Mouse (Mus musculus) G1E (cell line): ENCODE results near the gene Cysltr2. TPM values are rescaled to one million over a fixed set of nuclear protein-coding genes. Genes with fewer than 3 reads are reported as not detected.

Experiments used
- ATAC-seq: 2 replicates; pipeline ENCODE4 v1.8.0; 2016; ENCODE audit warnings: mild to moderate bottlenecking; ENCODE audit not compliant: insufficient number of reproducible peaks, poor library complexity, low FRiP score, severe bottlenecking; ENCODE audit errors: extremely low read depth
- DNase-seq: peaks from one replicate; pipeline ENCODE4 v3.0.0; 2012; ENCODE audit warnings: low spot score
- H3K27me3 ChIP-seq: 2 replicates; pipeline ENCODE4 v1.6.1; 2012; ENCODE audit warnings: mild to moderate bottlenecking, low read length, inconsistent platforms; ENCODE audit not compliant: insufficient read depth
- H3K36me3 ChIP-seq: replicated peaks from 2 replicates; pipeline ENCODE3; 2012; ENCODE audit warnings: mild to moderate bottlenecking, inconsistent platforms
- H3K4me1 ChIP-seq: 2 replicates; pipeline ENCODE4 v1.6.1; 2012; ENCODE audit warnings: low read depth, low read length, inconsistent platforms, mixed read lengths; ENCODE audit not compliant: insufficient read depth
- H3K4me3 ChIP-seq: 2 replicates; pipeline ENCODE4 v1.5.1; 2012; ENCODE audit warnings: low read depth, mild to moderate bottlenecking, inconsistent platforms, low read length, moderate library complexity, mixed read lengths
- H3K9me3 ChIP-seq: replicated peaks from 2 replicates; pipeline ENCODE4 v1.6.1; 2012; ENCODE audit warnings: inconsistent platforms
- CTCF ChIP-seq: IDR thresholded peaks from 2 replicates; pipeline ENCODE4 v1.5.1; 2012; ENCODE audit warnings: low read depth, low read length, inconsistent platforms, mixed read lengths
- GATA1 ChIP-seq: IDR thresholded peaks from 2 replicates; pipeline ENCODE4 v1.6.1; 2012; ENCODE audit warnings: borderline replicate concordance, low read length, inconsistent platforms, mixed read lengths
- GATA2 ChIP-seq: IDR thresholded peaks from 2 replicates; pipeline ENCODE4 v1.6.1; 2012; ENCODE audit warnings: low read depth, low read length, inconsistent platforms, borderline replicate concordance
- POLR2AphosphoS5 ChIP-seq: IDR thresholded peaks from 2 replicates; pipeline ENCODE4 v1.6.1; 2012; ENCODE audit warnings: low read depth, low read length, inconsistent platforms; ENCODE audit not compliant: insufficient replicate concordance
- TAL1 ChIP-seq: conservative IDR thresholded peaks from 2 replicates; pipeline ENCODE4 v1.6.1; 2012; ENCODE audit warnings: low read depth, low read length, inconsistent platforms, mixed read lengths
- polyA plus RNA-seq: library from polyadenylated mRNA; stranded (reverse); fragments of >175 nt; gene quantifications from 2 replicates; pipeline ENCODE4 v1.2.3, GENCODE M21; 2012
- total RNA-seq, 2 experiments: library from RNA; stranded (forward) in 1 of 2; stranded (reverse) in 1 of 2; fragments of 200-1000 nt in 1 of 2; fragments of >200 nt in 1 of 2; fragmentation: Nextera tagmentation in 1 of 2; gene quantifications; 2 replicates each; pipeline ENCODE4 v1.2.3; 2014 to 2017

Gene Cysltr2
- total and polyA plus RNA-seq, 3 experiments: 0.16 TPM; not detected in 2

- ATAC-seq: no peak
- Histone ChIP-seq H3K4me1 (no peaks in the 10 kb centered on the region), H3K9me3 (no peaks in the 10 kb centered on the region), H3K27me3 (no peaks in the 10 kb centered on the region; the same call in 1 of the 2 replicates), H3K4me3 (no peak overlapping the region), H3K36me3 (no peaks in the 10 kb centered on the region)
- no peak for TF ChIP-seq GATA1
- no peak for TF ChIP-seq CTCF
- no peak for TF ChIP-seq POLR2AphosphoS5
- no peak for TF ChIP-seq GATA2
- TF ChIP-seq TAL1: no peak
- no peak for DNase-seq
Measured at GRCm38 (mm10) chr14:73041689-73042088, 7.2 kb downstream of the Cysltr2 start.

GRCm38 (mm10) chr14:73033290-73033689, 15.6 kb downstream of the Cysltr2 start:
- Histone ChIP-seq H3K9me3 (no peaks in the 10 kb centered on the region), H3K4me1 (no peaks in the 10 kb centered on the region), H3K27me3 (0 out of 2 replicates have a peak, but pooled peaks cover 2% of the 10 kb centered on the region), H3K4me3 (no peak overlapping the region), H3K36me3 (no peaks in the 10 kb centered on the region)
- no peak for ATAC-seq
- TF ChIP-seq GATA1 (no peak), POLR2AphosphoS5 (no peak), GATA2 (no peak), TAL1 (no peak), CTCF (no peak)
- no peak for DNase-seq

- no peak overlapping the region for H3K4me3 ChIP-seq
- H3K9me3 ChIP-seq: no peaks in the 10 kb centered on the region
- DNase-seq (no peak), ATAC-seq (no peak)
- no peaks in the 10 kb centered on the region for H3K4me1 ChIP-seq
- TF ChIP-seq GATA1 (no peak), GATA2 (no peak), POLR2AphosphoS5 (no peak), CTCF (no peak), TAL1 (no peak)
- H3K36me3 ChIP-seq: no peaks in the 10 kb centered on the region
- 0 out of 2 replicates have a peak, but pooled peaks cover 2% of the 10 kb centered on the region for H3K27me3 ChIP-seq
Measured at GRCm38 (mm10) chr14:73031218-73031617, 17.7 kb downstream of the Cysltr2 start.

- ATAC-seq (no peak), DNase-seq (no peak)
- Histone ChIP-seq H3K36me3 (no peaks in the 10 kb centered on the region), H3K4me3 (no peak overlapping the region), H3K4me1 (no peaks in the 10 kb centered on the region), H3K27me3 (no peaks in the 10 kb centered on the region; the same call in 1 of the 2 replicates), H3K9me3 (no peaks in the 10 kb centered on the region)
- TF ChIP-seq CTCF: no peak
- TF ChIP-seq GATA2: no peak
- TF ChIP-seq POLR2AphosphoS5: no peak
- no peak for TF ChIP-seq GATA1
- TF ChIP-seq TAL1: no peak
Measured at GRCm38 (mm10) chr14:73017272-73017671, 31.6 kb downstream of the Cysltr2 start.

- no peaks in the 10 kb centered on the region for H3K4me1 ChIP-seq
- TF ChIP-seq CTCF: no peak
- DNase-seq (no peak), ATAC-seq (no peak)
- no peak overlapping the region for H3K4me3 ChIP-seq
- no peaks in the 10 kb centered on the region for H3K36me3 ChIP-seq
- H3K9me3 ChIP-seq: no peaks in the 10 kb centered on the region
- no peaks in the 10 kb centered on the region for H3K27me3 ChIP-seq
Measured at GRCm38 (mm10) chr14:73015386-73015785, 33.5 kb downstream of the Cysltr2 start.

GRCm38 (mm10) chr14:73013723-73014544, 35.0 kb downstream of the Cysltr2 start:
- no peaks in the 10 kb centered on the region for H3K9me3 ChIP-seq
- H3K4me3 ChIP-seq: no peak overlapping the region
- H3K36me3 ChIP-seq: no peaks in the 10 kb centered on the region
- H3K4me1 ChIP-seq: no peaks in the 10 kb centered on the region
- no peak for ATAC-seq
- DNase-seq: no peak
- TF ChIP-seq POLR2AphosphoS5: no peak
- no peak for TF ChIP-seq GATA1
- TF ChIP-seq CTCF: no peak
- TF ChIP-seq TAL1: no peak
- no peak for TF ChIP-seq GATA2
- H3K27me3 ChIP-seq: no peaks in the 10 kb centered on the region

- DNase-seq (no peak), ATAC-seq (no peak)
- no peaks in the 10 kb centered on the region for H3K36me3 ChIP-seq
- no peaks in the 10 kb centered on the region for H3K4me1 ChIP-seq
- H3K4me3 ChIP-seq: no peak overlapping the region
- TF ChIP-seq GATA1 (no peak), TAL1 (no peak), POLR2AphosphoS5 (no peak), GATA2 (no peak), CTCF (no peak)
- H3K27me3 ChIP-seq: no peaks in the 10 kb centered on the region; the same call in 1 of the 2 replicates
- no peaks in the 10 kb centered on the region for H3K9me3 ChIP-seq
Measured at GRCm38 (mm10) chr14:73001814-73002213, 47.1 kb downstream of the Cysltr2 start.
